Mouse (Mus musculus) stomach, postnatal 0 days (tissue): ENCODE results near the gene Sec14l1. TPM values are rescaled to one million over a fixed set of nuclear protein-coding genes. Genes with fewer than 3 reads are reported as not detected.

ENCODE experiments used
- ATAC-seq: fragments of 200-750 bp; cut with Nextera tagmentation; 2 replicates; pipeline ENCODE4 v1.8.0; 2017; ENCODE audit not compliant: low FRiP score, low TSS enrichment
- DNase-seq: peaks from one replicate; pipeline ENCODE4 v3.0.0-alpha.2; 2016; ENCODE audit warnings: low spot score
- H3K27ac ChIP-seq: fragments of 300-500 bp; sonication (generic); replicated peaks from 2 replicates; pipeline ENCODE4 v1.5.1; 2014; ENCODE audit warnings: mild to moderate bottlenecking, control low read depth
- H3K27me3 ChIP-seq: fragments of 300-500 bp; sonication (generic); 2 replicates; pipeline ENCODE4 v1.6.1; 2014; ENCODE audit warnings: low read length; ENCODE audit not compliant: control insufficient read depth, insufficient read depth
- H3K36me3 ChIP-seq: fragments of 300-500 bp; sonication (generic); 2 replicates; pipeline ENCODE4 v1.6.1; 2014; ENCODE audit warnings: low read length, mixed read lengths; ENCODE audit not compliant: control insufficient read depth, insufficient read depth
- H3K4me1 ChIP-seq: fragments of 300-500 bp; sonication (generic); replicated peaks from 2 replicates; pipeline ENCODE4 v1.6.1; 2014; ENCODE audit warnings: antibody characterized with exemption; ENCODE audit not compliant: control insufficient read depth, insufficient read depth
- H3K4me2 ChIP-seq: fragments of 300-500 bp; sonication (generic); replicated peaks from 2 replicates; pipeline ENCODE4 v1.6.1; 2014; ENCODE audit warnings: low read depth, mild to moderate bottlenecking, control low read depth, moderate library complexity
- H3K4me3 ChIP-seq: fragments of 300-500 bp; sonication (generic); 2 replicates; pipeline ENCODE4 v1.5.1; 2014; ENCODE audit warnings: low read depth, low read length, control low read depth
- H3K9ac ChIP-seq: fragments of 300-500 bp; sonication (generic); 2 replicates; pipeline ENCODE4 v1.6.1; 2014; ENCODE audit warnings: mild to moderate bottlenecking, low read length, control low read depth, mixed read lengths
- H3K9me3 ChIP-seq: fragments of 300-500 bp; sonication (generic); 2 replicates; pipeline ENCODE4 v1.6.1; 2016; ENCODE audit warnings: low read length; ENCODE audit not compliant: control insufficient read depth
- CTCF ChIP-seq: IDR thresholded peaks from 2 replicates; pipeline ENCODE4 v1.5.1; 2016; ENCODE audit warnings: antibody characterized with exemption, low read depth, mild to moderate bottlenecking, moderate library complexity
- EP300 ChIP-seq: optimal IDR thresholded peaks from 2 replicates; pipeline ENCODE3; 2016; ENCODE audit warnings: antibody characterized with exemption
- WGBS: fragments of 180-500 bp; shearing (Covaris S2); extraction: QIAGEN DNeasy Blood & Tissue Kit; methylation state at CpG from one replicate; pipeline ENCODE4 v1.1.7; 2014; 5-methylcytosine and 5-hydroxymethylcytosine counted together
- polyA plus RNA-seq: library from polyadenylated mRNA; unstranded; fragments of >200 nt; fragmentation: Nextera tagmentation; extraction: Ambion mirVana; gene quantifications from 2 replicates; pipeline ENCODE4 v1.2.1, GENCODE M21; 2015

Sec14l1 gene
- polyA plus RNA-seq, 1 experiment from 2014 or later = 28.4 TPM

DNA sequence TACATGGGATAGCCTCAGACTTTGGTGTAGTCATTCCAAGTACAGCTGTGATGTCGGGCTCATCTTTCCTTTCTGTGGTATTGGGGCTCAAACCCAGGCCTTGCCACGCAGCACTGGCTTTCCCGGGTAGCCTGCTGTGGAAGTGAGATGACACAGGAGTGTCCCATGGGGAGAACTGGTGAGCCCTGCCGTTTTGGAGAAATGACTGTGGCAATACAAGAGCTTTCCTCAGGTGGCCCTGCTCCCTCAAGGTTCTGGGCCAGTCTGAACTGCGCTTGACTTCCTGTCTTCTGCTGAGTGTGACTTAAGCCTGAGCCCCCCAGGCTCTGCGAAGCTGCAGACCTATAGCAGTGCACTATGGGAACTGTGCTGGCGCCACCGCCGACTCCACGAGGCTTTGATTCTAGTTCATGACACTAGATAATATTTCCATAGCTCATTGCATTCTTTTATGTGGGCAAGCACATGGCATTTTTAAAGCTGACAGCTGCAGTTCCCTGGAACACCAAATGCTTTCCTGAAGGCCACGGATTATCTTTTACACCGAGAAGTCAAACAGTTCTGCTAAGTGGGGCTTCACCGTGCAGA, 12.4 kb downstream of the Sec14l1 start:
- Histone ChIP-seq H3K9ac (no peak overlapping the region), H3K27ac (peak overlapping the region; percentile 75), H3K4me3 (no peak overlapping the region), H3K27me3 (no peaks in the 10 kb centered on the region), H3K36me3 (peaks cover 4% of the 10 kb centered on the region; the same call in 1 of the 2 replicates), H3K4me2 (no peak overlapping the region), H3K4me1 (peaks cover 17% of the 10 kb centered on the region), H3K9me3 (no peaks in the 10 kb centered on the region)
- 47% methylated on average over 13 of the region's 13 CpGs for WGBS
- ATAC-seq = peak; percentile 25; the same call in 1 of the 2 replicates
- DNase-seq = no peak
- TF ChIP-seq CTCF = no peak

DNA sequence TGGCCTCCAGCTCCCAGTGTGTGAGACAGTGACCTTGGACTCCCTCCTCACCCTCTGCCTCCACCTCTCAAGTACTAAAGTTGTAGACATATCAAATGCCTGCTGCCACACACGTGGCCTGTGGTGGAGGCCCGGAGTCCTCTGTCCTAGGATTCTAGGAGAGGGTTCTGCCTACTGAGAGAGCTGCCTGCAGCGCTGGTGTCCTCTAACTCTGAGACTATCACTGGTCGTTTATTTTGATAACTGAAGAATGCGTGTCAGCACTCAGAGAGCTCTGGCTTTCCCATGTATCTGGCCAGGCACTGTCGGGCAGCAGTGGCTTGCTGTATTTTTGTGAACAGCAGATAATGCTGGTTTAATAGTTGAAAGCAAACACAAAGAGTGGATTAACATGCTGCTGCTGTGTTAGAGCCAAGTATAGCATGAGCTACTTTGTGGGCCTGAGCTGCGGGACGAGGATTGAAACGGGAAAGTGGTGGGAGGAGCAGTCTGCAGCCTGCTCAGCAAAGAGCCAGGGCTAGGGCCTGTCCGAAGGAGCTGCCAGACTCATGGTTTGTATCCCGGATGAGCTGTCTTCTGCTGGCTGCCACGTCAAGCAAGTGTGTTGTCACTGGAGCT, 13.1 kb downstream of the Sec14l1 start:
- DNase-seq = no peak
- H3K9ac ChIP-seq = peak overlapping the region; percentile 31; the same call in 1 of the 2 replicates
- WGBS = 15% methylated on average over 12 of the region's 12 CpGs
- ATAC-seq = peak; percentile 30
- H3K9me3 ChIP-seq = no peaks in the 10 kb centered on the region
- no peak overlapping the region for H3K4me3 ChIP-seq
- TF ChIP-seq CTCF (no peak), EP300 (no peak)
- no peaks in the 10 kb centered on the region for H3K27me3 ChIP-seq
- no peak overlapping the region; the same call in 1 of the 2 replicates for H3K4me2 ChIP-seq
- H3K27ac ChIP-seq = peak overlapping the region; percentile 75
- peaks cover 17% of the 10 kb centered on the region for H3K4me1 ChIP-seq
- H3K36me3 ChIP-seq = peaks cover 2% of the 10 kb centered on the region; the same call in 1 of the 2 replicates

DNA sequence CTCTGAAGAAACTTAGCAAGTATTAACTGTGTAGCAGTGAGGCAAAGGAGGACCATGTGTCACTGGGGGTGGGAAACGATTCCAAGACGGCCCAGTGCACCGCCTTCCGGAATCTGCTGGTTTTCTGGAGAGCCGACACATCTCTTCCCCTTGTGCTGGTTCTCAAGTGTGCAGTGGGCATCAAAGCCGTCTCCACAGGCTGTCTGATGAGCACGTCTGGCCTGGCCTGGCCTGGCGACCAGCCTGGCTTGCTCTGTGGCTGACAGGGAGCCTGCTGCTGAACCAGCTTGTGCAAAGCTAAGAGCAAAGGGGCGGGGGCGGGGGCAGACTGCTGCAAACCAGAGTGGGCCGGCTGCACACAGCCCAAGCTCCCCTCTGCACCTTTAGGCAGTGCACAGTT, 14.5 kb downstream of the Sec14l1 start:
- H3K9ac ChIP-seq = 0 out of 2 replicates have a peak overlapping the region, but pooled peaks have one; percentile 31
- 0 out of 2 replicates have a peak, but pooled peaks have one; percentile 16 for ATAC-seq

DNA sequence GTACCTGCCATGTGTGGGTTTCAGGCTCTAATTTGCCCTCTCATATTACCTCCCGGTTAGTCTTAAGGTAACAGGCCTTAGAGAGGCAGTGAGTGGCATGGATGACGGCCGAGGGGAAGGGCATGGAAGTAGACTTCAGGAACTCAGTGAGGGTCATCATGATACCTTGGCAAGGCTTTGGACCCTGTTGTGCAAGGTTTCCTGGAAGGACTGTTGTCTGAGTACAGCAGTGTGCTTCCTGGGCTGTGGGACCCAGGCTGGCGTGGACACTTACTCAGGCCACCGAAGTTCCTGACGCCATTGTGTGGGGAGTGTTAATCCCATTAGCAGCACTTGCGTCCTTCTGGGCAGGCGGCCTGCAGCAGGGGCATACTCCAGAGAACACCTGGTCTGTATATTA, 15.1 kb downstream of the Sec14l1 start:
- H3K4me2 ChIP-seq = no peak overlapping the region
- H3K27ac ChIP-seq = peak overlapping the region; percentile 70
- H3K4me3 ChIP-seq = no peak overlapping the region
- H3K9me3 ChIP-seq = no peaks in the 10 kb centered on the region
- H3K36me3 ChIP-seq = peaks cover 2% of the 10 kb centered on the region; the same call in 1 of the 2 replicates
- peaks cover 19% of the 10 kb centered on the region for H3K4me1 ChIP-seq
- ATAC-seq = no peak
- no peaks in the 10 kb centered on the region for H3K27me3 ChIP-seq
- peak overlapping the region; percentile 31; the same call in 1 of the 2 replicates for H3K9ac ChIP-seq
- no peak for DNase-seq
- WGBS = 76% methylated on average over 8 of the region's 8 CpGs
- TF ChIP-seq CTCF = no peak
- TF ChIP-seq EP300 = no peak

More for the DNA sequence above, 14.5 kb downstream of the Sec14l1 start:
- Histone ChIP-seq H3K4me2 (no peak overlapping the region), H3K4me3 (no peak overlapping the region), H3K36me3 (peaks cover 2% of the 10 kb centered on the region; the same call in 1 of the 2 replicates), H3K4me1 (peaks cover 17% of the 10 kb centered on the region), H3K9me3 (no peaks in the 10 kb centered on the region), H3K27me3 (no peaks in the 10 kb centered on the region), H3K27ac (peak overlapping the region; percentile 70; the same call in 1 of the 2 replicates)
- TF ChIP-seq EP300 = no peak
- no peak for TF ChIP-seq CTCF
- WGBS = 62% methylated on average over 11 of the region's 11 CpGs
- DNase-seq = no peak

DNA sequence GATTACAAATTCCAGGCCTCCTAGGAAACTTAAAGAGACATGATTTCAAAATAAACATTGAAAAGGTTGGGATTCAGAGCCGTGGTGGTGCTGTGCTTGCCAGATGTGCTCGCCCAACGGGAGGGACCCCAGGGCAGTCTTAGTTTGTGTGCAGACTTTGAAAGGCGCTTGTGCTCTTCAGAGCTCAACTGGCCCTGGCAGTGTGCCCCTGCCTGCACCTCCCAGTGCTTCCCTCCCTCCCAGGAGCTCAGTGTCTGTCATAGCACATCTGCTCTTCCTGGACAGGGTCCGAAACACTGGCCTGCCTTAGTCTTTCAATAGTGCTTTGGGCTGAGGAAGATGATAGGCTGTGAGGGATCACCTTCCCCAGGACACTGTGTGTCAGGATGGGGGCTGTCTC, 15.9 kb downstream of the Sec14l1 start:
- peak; percentile 28; the same call in 1 of the 2 replicates for ATAC-seq
- no peak for TF ChIP-seq EP300
- Histone ChIP-seq H3K9me3 (no peaks in the 10 kb centered on the region), H3K9ac (peak overlapping the region; percentile 31; the same call in 1 of the 2 replicates), H3K4me3 (no peak overlapping the region), H3K27ac (peak overlapping the region; percentile 70), H3K4me1 (peaks cover 22% of the 10 kb centered on the region), H3K27me3 (no peaks in the 10 kb centered on the region), H3K36me3 (no peaks in the 10 kb centered on the region; the same call in 1 of the 2 replicates), H3K4me2 (no peak overlapping the region)
- no peak for DNase-seq
- 37% methylated on average over 5 of the region's 5 CpGs for WGBS

DNA sequence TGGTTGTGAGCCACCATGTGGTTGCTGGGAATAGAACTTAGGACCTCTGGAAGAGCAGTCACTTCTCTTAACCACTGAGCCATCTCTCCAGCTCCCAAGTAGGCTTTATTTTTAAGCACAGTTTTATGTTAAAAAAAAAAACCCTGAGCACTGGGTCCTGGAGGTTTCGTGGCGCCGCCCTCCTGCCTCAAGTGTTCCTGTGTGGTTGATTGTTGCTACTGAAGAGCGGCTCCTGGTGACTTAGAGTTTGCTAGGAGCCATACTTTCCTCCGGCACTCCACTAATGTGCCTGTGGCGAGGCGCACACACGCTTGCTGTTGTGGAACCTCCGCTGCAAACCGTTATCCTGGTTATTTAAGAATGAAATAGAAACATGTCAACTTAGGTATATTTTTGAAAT, 16.5 kb downstream of the Sec14l1 start:
- WGBS = 95% methylated on average over 10 of the region's 10 CpGs
- no peak for ATAC-seq

More for the DNA sequence above, 16.5 kb downstream of the Sec14l1 start:
- Histone ChIP-seq H3K9me3 (no peaks in the 10 kb centered on the region), H3K9ac (no peak overlapping the region), H3K27me3 (no peaks in the 10 kb centered on the region), H3K36me3 (no peaks in the 10 kb centered on the region; the same call in 1 of the 2 replicates), H3K27ac (no peak overlapping the region), H3K4me2 (no peak overlapping the region), H3K4me1 (peaks cover 25% of the 10 kb centered on the region), H3K4me3 (no peak overlapping the region)
- no peak for DNase-seq
- TF ChIP-seq EP300 = no peak
- TF ChIP-seq CTCF = peak; percentile 30; the same call in 1 of the 2 replicates
